Mouse (Mus musculus): ENCODE data around the gene Xpnpep1. TPM values are rescaled to one million over a fixed set of nuclear protein-coding genes. Genes with fewer than 3 reads are reported as not detected.

Xpnpep1 gene
- polyA plus RNA-seq (2017; shearing (Covaris generic)) = 38.6 TPM

DNA sequence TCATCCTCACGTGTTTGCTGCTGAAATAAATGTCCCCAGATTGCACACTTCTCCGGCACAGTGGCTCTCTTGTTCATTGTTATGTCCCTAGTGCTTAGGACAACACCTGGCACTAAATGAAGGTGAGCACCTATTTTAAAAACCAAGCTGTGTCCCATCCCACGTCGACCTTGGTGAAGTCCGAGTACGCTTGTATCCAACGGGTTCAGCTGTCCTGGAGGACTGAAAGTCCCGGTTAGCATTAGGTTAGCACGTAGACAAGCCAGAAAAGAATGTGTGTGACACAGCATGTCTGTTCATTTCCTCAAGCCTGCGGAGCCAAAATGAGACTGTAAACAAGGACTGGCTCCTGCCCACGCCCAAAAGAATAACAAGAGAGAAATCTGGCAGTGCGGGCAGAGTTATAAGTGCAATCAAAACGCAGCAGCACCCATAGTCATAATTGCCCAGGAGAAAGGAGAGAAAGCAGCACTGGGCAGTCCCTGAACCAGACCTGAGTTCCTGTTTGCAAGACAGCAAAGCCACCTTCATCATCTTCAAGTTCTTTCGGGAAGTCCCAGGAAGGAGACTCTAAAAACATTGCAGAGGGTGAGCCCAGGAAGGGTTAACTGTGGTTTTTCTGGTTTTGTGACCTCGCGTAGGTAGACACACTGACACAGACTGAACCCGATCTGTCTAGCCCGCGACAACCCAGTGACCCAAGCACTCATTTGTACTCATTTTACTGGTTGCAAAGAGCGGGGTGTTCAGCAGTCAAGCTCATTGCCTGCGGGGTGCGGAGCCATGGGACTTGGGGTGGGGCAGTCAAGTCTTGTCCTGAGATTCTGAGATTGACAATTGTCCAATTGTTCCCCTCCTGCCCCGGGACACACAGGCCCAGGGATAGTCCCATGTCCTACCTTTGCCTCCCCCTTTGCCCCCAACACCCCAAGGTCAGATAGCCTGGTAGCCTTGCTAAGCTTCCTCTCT is at the start of gene Xpnpep1:
Gene Xpnpep1 (minus strand): TSS at position 51 of the 969 bp plus-strand sequence.

Other genes starting within 250 kb of the Xpnpep1 start
- gene Add3, start 100.2 kb upstream of the Xpnpep1 start, polyA plus RNA-seq (2017; shearing (Covaris generic)) = 174 TPM